Comparison of ENCODE assay signal across 8 mouse cellular contexts in genomic region chr16:30063121-30063881, GRCm38 (mm10). TPM values are rescaled to one million over a fixed set of nuclear protein-coding genes. Genes with fewer than 3 reads are reported as not detected.
A peak's percentile ranks its signal among the peaks of the same experiment; 100 is the strongest.
DNase-seq lines count a peak whose midpoint lies in the region; ATAC-seq and TF ChIP-seq lines count a peak whose summit lies in the region.

No protein-coding gene starts in this region.

- peak overlapping the region; percentile 64 for H3K4me3 ChIP-seq in hindbrain, postnatal 0 days (ENCODE audit: low read length)
- H3K4me3 ChIP-seq in limb, embryonic 12.5 days (replicated peaks), result peak overlapping the region; percentile 78
- peak overlapping the region; percentile 65 for H3K4me3 ChIP-seq in midbrain, postnatal 0 days (ENCODE audit: low read depth, low read length)

- H3K4me2 ChIP-seq in hindbrain, postnatal 0 days (ENCODE audit: low read depth, low read length), result peak overlapping the region; percentile 99
- H3K4me2 ChIP-seq in limb, embryonic 12.5 days, result peak overlapping the region; percentile 87
- peak overlapping the region; percentile 97 for H3K4me2 ChIP-seq in midbrain, postnatal 0 days (ENCODE audit: low read depth, low read length, poor library complexity, severe bottlenecking)

- H3K27me3 ChIP-seq in hindbrain, postnatal 0 days (ENCODE audit: insufficient read depth, low read length), result peaks cover 4% of the 10 kb centered on the region
- peaks cover 10% of the 10 kb centered on the region; the same call in 1 of the 2 replicates for H3K27me3 ChIP-seq in limb, embryonic 12.5 days
- H3K27me3 ChIP-seq in midbrain, postnatal 0 days (ENCODE audit: insufficient read depth, low read length), result peaks cover 40% of the 10 kb centered on the region

- ATAC-seq in hindbrain, postnatal 0 days, result peak; percentile 49
- ATAC-seq in limb, embryonic 12.5 days (ENCODE audit: insufficient number of reproducible peaks, insufficient read depth, low FRiP score, low TSS enrichment, low read depth), result 0 out of 2 replicates have a peak, but pooled peaks have one; percentile 0
- ATAC-seq in midbrain, postnatal 0 days (ENCODE audit: low FRiP score), result peak; percentile 59

- peak overlapping the region; percentile 81 for H3K27ac ChIP-seq in hindbrain, postnatal 0 days
- peak overlapping the region; percentile 97 for H3K27ac ChIP-seq in limb, embryonic 12.5 days
- peak overlapping the region; percentile 65 for H3K27ac ChIP-seq in midbrain, postnatal 0 days (ENCODE audit: low read depth, low read length)

- no peaks in the 10 kb centered on the region for H3K9me3 ChIP-seq in hindbrain, postnatal 0 days (ENCODE audit: low read length)
- H3K9me3 ChIP-seq in limb, embryonic 12.5 days, result no peaks in the 10 kb centered on the region
- H3K9me3 ChIP-seq in midbrain, postnatal 0 days (ENCODE audit: low read length), result no peaks in the 10 kb centered on the region

- no peak for TF ChIP-seq CTCF in hindbrain, postnatal 0 days (IDR thresholded peaks at IDR 0.05; ENCODE audit: low read depth)
- no peak for TF ChIP-seq CTCF in midbrain, postnatal 0 days (IDR thresholded peaks at IDR 0.05)

- peak overlapping the region; percentile 70 for H3K9ac ChIP-seq in hindbrain, postnatal 0 days (replicated peaks; ENCODE audit: low read length)
- H3K9ac ChIP-seq in limb, embryonic 12.5 days (replicated peaks), result peak overlapping the region; percentile 90
- peak overlapping the region; percentile 64 for H3K9ac ChIP-seq in midbrain, postnatal 0 days (replicated peaks; ENCODE audit: low read length, poor library complexity, severe bottlenecking)

- DNase-seq in layer of hippocampus, adult 11-12 months (ENCODE audit: low spot score), result peak; percentile 47
- DNase-seq in layer of hippocampus, adult 8-10 months (ENCODE audit: low spot score in 2 of 2), result no peak
- DNase-seq in cerebellum, adult 8-10 months, result peak; percentile 25
- peak; percentile 67 for DNase-seq in gastrocnemius, adult 18-20 months (ENCODE audit: low spot score)
- peak; percentile 68 for DNase-seq in hindbrain, postnatal 0 days (ENCODE audit: low spot score)
- DNase-seq in midbrain, postnatal 0 days (ENCODE audit: low spot score), result no peak
- peak; percentile 85 for DNase-seq in testis, postnatal 10 days (ENCODE audit: low spot score)

- no peaks in the 10 kb centered on the region for H3K36me3 ChIP-seq in hindbrain, postnatal 0 days (ENCODE audit: insufficient read depth, low read length)
- peaks cover 3% of the 10 kb centered on the region; the same call in 1 of the 2 replicates for H3K36me3 ChIP-seq in limb, embryonic 12.5 days
- H3K36me3 ChIP-seq in midbrain, postnatal 0 days (ENCODE audit: insufficient read depth, low read length), result no peaks in the 10 kb centered on the region

- H3K4me1 ChIP-seq in hindbrain, postnatal 0 days (ENCODE audit: insufficient read depth, low read length), result peaks cover 7% of the 10 kb centered on the region; the same call in 1 of the 2 replicates
- peaks cover 49% of the 10 kb centered on the region for H3K4me1 ChIP-seq in limb, embryonic 12.5 days (replicated peaks)
- H3K4me1 ChIP-seq in midbrain, postnatal 0 days (ENCODE audit: insufficient read depth, low read length), result no peaks in the 10 kb centered on the region

- WGBS in hindbrain, postnatal 0 days, result 1% methylated on average over 51 of the region's 82 CpGs
- WGBS in limb, embryonic 12.5 days, result under 1% methylated on average over 71 of the region's 82 CpGs
- under 1% methylated on average over 58 of the region's 82 CpGs for WGBS in midbrain, postnatal 0 days

RNA-seq across cellular contexts. Expression of gene Hes1, which starts 0.9 kb away (rescaled TPM):
- 10 to 100 TPM; 21.8 to 37.1 (median 23.1) TPM for total RNA-seq in layer of hippocampus, adult 8-10 months (2022)
- total RNA-seq in gastrocnemius, adult 18-20 months (2021), result 10 to 100 TPM in 1 of 2 experiments, 1 to 10 TPM in 1; 7.6 to 13.0 TPM
- total RNA-seq in hindbrain, postnatal 0 days (2014; rRNA removed), result 9.2 and 19.8 TPM in 2 replicates
- polyA plus RNA-seq in hindbrain, postnatal 0 days (2015; fragmentation: Nextera tagmentation; extraction: Ambion mirVana), result 10.6 and 12.5 TPM in 2 replicates
- polyA plus RNA-seq in limb, embryonic 12.5 days (2016; fragmentation: Nextera tagmentation; extraction: Ambion mirVana), result 74.9 and 76.9 TPM in 2 replicates
- total RNA-seq in midbrain, postnatal 0 days (2014; rRNA removed), result 10.2 and 10.3 TPM in 2 replicates
- polyA plus RNA-seq in midbrain, postnatal 0 days (2015; fragmentation: Nextera tagmentation; extraction: Ambion mirVana), result 9.2 and 13.0 TPM in 2 replicates

Comparison
In these comparisons a context has a peak if more than half of its experiments do, and no peak if none do; other contexts are left out.
1. DNase-seq: peak in layer of hippocampus, adult 11-12 months (single experiment), cerebellum, adult 8-10 months (single experiment), gastrocnemius, adult 18-20 months (single experiment), hindbrain, postnatal 0 days (single experiment) and testis, postnatal 10 days (single experiment); none in layer of hippocampus, adult 8-10 months (0 of 2) and midbrain, postnatal 0 days (single experiment).
2. ATAC-seq: peak in every context shown above with its lines; median percentile 59 in midbrain, postnatal 0 days; 49 in hindbrain, postnatal 0 days; 0 in limb, embryonic 12.5 days.
3. Peak in every context shown above with its lines, with median percentiles within 50 percentile points of each other: H3K27ac ChIP-seq, H3K4me2 ChIP-seq, H3K4me3 ChIP-seq and H3K9ac ChIP-seq.